Mouse (Mus musculus): ENCODE measurements around the gene Gpr146. TPM values are rescaled to one million over a fixed set of nuclear protein-coding genes. Genes with fewer than 3 reads are reported as not detected.

The Gpr146 gene
- polyA plus RNA-seq, 1 experiment from 2014 or later = 7.8 TPM

- Histone ChIP-seq H3K9ac (ENCODE audit: low read depth, low read length) (no peak overlapping the region), H3K4me3 (replicated peaks; ENCODE audit: low read depth, low read length) (no peak overlapping the region), H3K9me3 (replicated peaks; ENCODE audit: low read length) (no peaks in the 10 kb centered on the region), H3K4me1 (replicated peaks; ENCODE audit: insufficient read depth, low read length) (peaks cover 7% of the 10 kb centered on the region), H3K27ac (peak overlapping the region; percentile 21; the same call in 1 of the 2 replicates), H3K27me3 (ENCODE audit: insufficient read depth, low read length) (no peaks in the 10 kb centered on the region), H3K4me2 (ENCODE audit: low read length) (no peak overlapping the region), H3K36me3 (ENCODE audit: insufficient read depth, low read length) (no peaks in the 10 kb centered on the region)
- peak; percentile 80 for DNase-seq (ENCODE audit: low spot score)
- ATAC-seq (replicated peaks; ENCODE audit: low FRiP score, low read depth) = peak; percentile 58
- TF ChIP-seq CTCF (IDR thresholded peaks at IDR 0.05; ENCODE audit: low read depth) = peak; percentile 99
- WGBS = 14% methylated on average over 10 of the region's 12 CpGs
These were observed 13.1 kb upstream of the Gpr146 start for GRCm38 (mm10) chr5:139364260-139364910.

GRCm38 (mm10) chr5:139364911-139365571 is 12.5 kb upstream of the Gpr146 start:
- 26% methylated on average over 5 of the region's 5 CpGs for WGBS
- no peak for TF ChIP-seq CTCF (IDR thresholded peaks at IDR 0.05; ENCODE audit: low read depth)
- ATAC-seq (replicated peaks; ENCODE audit: low FRiP score, low read depth) = no peak

GRCm38 (mm10) chr5:139365827-139366226 is 11.7 kb upstream of the Gpr146 start:
- Histone ChIP-seq H3K27me3 (ENCODE audit: insufficient read depth, low read length) (no peaks in the 10 kb centered on the region), H3K4me1 (replicated peaks; ENCODE audit: insufficient read depth, low read length) (peaks cover 13% of the 10 kb centered on the region), H3K4me3 (replicated peaks; ENCODE audit: low read depth, low read length) (no peak overlapping the region), H3K9ac (ENCODE audit: low read depth, low read length) (no peak overlapping the region), H3K9me3 (replicated peaks; ENCODE audit: low read length) (no peaks in the 10 kb centered on the region), H3K36me3 (ENCODE audit: insufficient read depth, low read length) (no peaks in the 10 kb centered on the region), H3K4me2 (ENCODE audit: low read length) (no peak overlapping the region), H3K27ac (no peak overlapping the region)
- no peak for TF ChIP-seq CTCF (IDR thresholded peaks at IDR 0.05; ENCODE audit: low read depth)
- DNase-seq (ENCODE audit: low spot score) (no peak), ATAC-seq (replicated peaks; ENCODE audit: low FRiP score, low read depth) (no peak)
- WGBS = 71% methylated on average over 1 of the region's 1 CpGs

More at GRCm38 (mm10) chr5:139364911-139365571, 12.5 kb upstream of the Gpr146 start:
- Histone ChIP-seq H3K9me3 (replicated peaks; ENCODE audit: low read length) (no peaks in the 10 kb centered on the region), H3K4me3 (replicated peaks; ENCODE audit: low read depth, low read length) (no peak overlapping the region), H3K9ac (ENCODE audit: low read depth, low read length) (no peak overlapping the region), H3K36me3 (ENCODE audit: insufficient read depth, low read length) (no peaks in the 10 kb centered on the region), H3K27me3 (ENCODE audit: insufficient read depth, low read length) (no peaks in the 10 kb centered on the region), H3K4me2 (ENCODE audit: low read length) (no peak overlapping the region), H3K4me1 (replicated peaks; ENCODE audit: insufficient read depth, low read length) (peaks cover 7% of the 10 kb centered on the region), H3K27ac (peak overlapping the region; percentile 21; the same call in 1 of the 2 replicates)
- DNase-seq (ENCODE audit: low spot score) = no peak

- no peaks in the 10 kb centered on the region for H3K9me3 ChIP-seq (replicated peaks; ENCODE audit: low read length)
- ATAC-seq (replicated peaks; ENCODE audit: low FRiP score, low read depth) (no peak), DNase-seq (ENCODE audit: low spot score) (no peak)
- no peak overlapping the region for H3K4me3 ChIP-seq (replicated peaks; ENCODE audit: low read depth, low read length)
- 83% methylated on average over 11 of the region's 11 CpGs for WGBS
- H3K27me3 ChIP-seq (ENCODE audit: insufficient read depth, low read length) = no peaks in the 10 kb centered on the region
- no peak overlapping the region for H3K27ac ChIP-seq
- no peak overlapping the region for H3K4me2 ChIP-seq (ENCODE audit: low read length)
- H3K4me1 ChIP-seq (replicated peaks; ENCODE audit: insufficient read depth, low read length) = peaks cover 20% of the 10 kb centered on the region
- no peak overlapping the region for H3K9ac ChIP-seq (ENCODE audit: low read depth, low read length)
- TF ChIP-seq CTCF (IDR thresholded peaks at IDR 0.05; ENCODE audit: low read depth) = no peak
- no peaks in the 10 kb centered on the region for H3K36me3 ChIP-seq (ENCODE audit: insufficient read depth, low read length)
These were observed 11.0 kb upstream of the Gpr146 start for GRCm38 (mm10) chr5:139366484-139366883.

- H3K4me1 ChIP-seq (replicated peaks; ENCODE audit: insufficient read depth, low read length) = peaks cover 30% of the 10 kb centered on the region
- ATAC-seq (replicated peaks; ENCODE audit: low FRiP score, low read depth) (no peak), DNase-seq (ENCODE audit: low spot score) (no peak)
- no peak for TF ChIP-seq CTCF (IDR thresholded peaks at IDR 0.05; ENCODE audit: low read depth)
- peak overlapping the region; percentile 39; the same call in 1 of the 2 replicates for H3K27ac ChIP-seq
- no peak overlapping the region for H3K9ac ChIP-seq (ENCODE audit: low read depth, low read length)
- no peaks in the 10 kb centered on the region for H3K36me3 ChIP-seq (ENCODE audit: insufficient read depth, low read length)
- no peaks in the 10 kb centered on the region for H3K9me3 ChIP-seq (replicated peaks; ENCODE audit: low read length)
- no peak overlapping the region for H3K4me2 ChIP-seq (ENCODE audit: low read length)
- no peaks in the 10 kb centered on the region for H3K27me3 ChIP-seq (ENCODE audit: insufficient read depth, low read length)
- 83% methylated on average over 4 of the region's 4 CpGs for WGBS
- H3K4me3 ChIP-seq (replicated peaks; ENCODE audit: low read depth, low read length) = no peak overlapping the region
These were observed 9.5 kb upstream of the Gpr146 start for GRCm38 (mm10) chr5:139367884-139368458.

GRCm38 (mm10) chr5:139368638-139369320 is 8.7 kb upstream of the Gpr146 start:
- Histone ChIP-seq H3K27me3 (ENCODE audit: insufficient read depth, low read length) (no peaks in the 10 kb centered on the region), H3K4me2 (ENCODE audit: low read length) (no peak overlapping the region), H3K9ac (ENCODE audit: low read depth, low read length) (no peak overlapping the region), H3K4me3 (replicated peaks; ENCODE audit: low read depth, low read length) (no peak overlapping the region), H3K27ac (peak overlapping the region; percentile 71), H3K36me3 (ENCODE audit: insufficient read depth, low read length) (no peaks in the 10 kb centered on the region), H3K9me3 (replicated peaks; ENCODE audit: low read length) (no peaks in the 10 kb centered on the region), H3K4me1 (replicated peaks; ENCODE audit: insufficient read depth, low read length) (peaks cover 31% of the 10 kb centered on the region)
- WGBS = 66% methylated on average over 11 of the region's 11 CpGs
- no peak for TF ChIP-seq CTCF (IDR thresholded peaks at IDR 0.05; ENCODE audit: low read depth)
- ATAC-seq (replicated peaks; ENCODE audit: low FRiP score, low read depth) = 0 out of 2 replicates have a peak, but pooled peaks have one; percentile 21
- no peak for DNase-seq (ENCODE audit: low spot score)

All from kidney, postnatal 0 days (tissue).